Mouse (Mus musculus) stomach, embryonic 15.5 days (tissue): ENCODE data around the gene Gm36210. TPM values are rescaled to one million over a fixed set of nuclear protein-coding genes. Genes with fewer than 3 reads are reported as not detected.

ENCODE experiments used
- ATAC-seq: fragments of 200-750 bp; cut with Nextera tagmentation; 2 replicates; pipeline ENCODE4 v1.8.0; 2017; ENCODE audit warnings: low read depth, moderate number of reproducible peaks, moderate TSS enrichment; ENCODE audit not compliant: insufficient read depth, low FRiP score
- H3K27ac ChIP-seq: fragments of 300-500 bp; sonication (generic); 2 replicates; pipeline ENCODE4 v1.5.1; 2015; ENCODE audit warnings: mild to moderate bottlenecking, inconsistent platforms
- H3K27me3 ChIP-seq: fragments of 300-500 bp; sonication (generic); replicated peaks from 2 replicates; pipeline ENCODE4 v1.6.1; 2015; ENCODE audit warnings: inconsistent platforms
- H3K36me3 ChIP-seq: fragments of 300-500 bp; sonication (generic); 2 replicates; pipeline ENCODE4 v1.6.1; 2015; ENCODE audit warnings: inconsistent platforms
- H3K4me1 ChIP-seq: fragments of 300-500 bp; sonication (generic); 2 replicates; pipeline ENCODE4 v1.6.1; 2015; ENCODE audit warnings: inconsistent platforms
- H3K4me2 ChIP-seq: fragments of 300-500 bp; sonication (generic); 2 replicates; pipeline ENCODE4 v1.6.1; 2015; ENCODE audit warnings: mild to moderate bottlenecking, inconsistent platforms
- H3K4me3 ChIP-seq: fragments of 300-500 bp; sonication (generic); replicated peaks from 2 replicates; pipeline ENCODE4 v1.5.1; 2015; ENCODE audit warnings: inconsistent platforms
- H3K9ac ChIP-seq: fragments of 300-500 bp; sonication (generic); 2 replicates; pipeline ENCODE4 v1.6.1; 2015; ENCODE audit warnings: inconsistent platforms
- H3K9me3 ChIP-seq: fragments of 300-500 bp; sonication (generic); 2 replicates; pipeline ENCODE4 v1.6.1; 2016; ENCODE audit warnings: inconsistent platforms
- WGBS: fragments of 180-500 bp; shearing (Covaris S2); methylation state at CpG from one replicate; pipeline ENCODE4 v1.1.7; 2015; 5-methylcytosine and 5-hydroxymethylcytosine counted together
- polyA plus RNA-seq: library from polyadenylated mRNA; unstranded; fragments of >200 nt; fragmentation: Nextera tagmentation; extraction: Ambion mirVana; gene quantifications from 2 replicates; pipeline ENCODE4 v1.2.1, GENCODE M21; 2015

Gm36210 gene
- polyA plus RNA-seq, 1 experiment from 2014 or later = not detected

GRCm38 (mm10) chr7:4921824-4922482 lies 15.6 kb upstream of the Gm36210 start, which contains the start of gene Nat14:
Gene Nat14 (plus strand): TSS chr7:4922028.
- ATAC-seq = no peak
- Histone ChIP-seq H3K4me3 (peak within 1 kb of the TSS; percentile 26), H3K9me3 (no peaks in the 10 kb centered on the region), H3K4me1 (peaks cover 50% of the 10 kb centered on the region), H3K4me2 (peak within 1 kb of the TSS; percentile 57), H3K27ac (peak within 1 kb of the TSS; percentile 93), H3K36me3 (peaks cover 31% of the 10 kb centered on the region), H3K9ac (no peak within 1 kb of the TSS), H3K27me3 (no peaks in the 10 kb centered on the region)
- WGBS = 29% methylated on average over 8 of the region's 8 CpGs

- Histone ChIP-seq H3K9me3 (no peaks in the 10 kb centered on the region), H3K4me3 (no peak overlapping the region), H3K36me3 (peaks cover 31% of the 10 kb centered on the region), H3K4me1 (peaks cover 50% of the 10 kb centered on the region), H3K27me3 (no peaks in the 10 kb centered on the region), H3K27ac (peak overlapping the region; percentile 59), H3K4me2 (no peak overlapping the region), H3K9ac (no peak overlapping the region)
- ATAC-seq = no peak
- 58% methylated on average over 23 of the region's 23 CpGs for WGBS
Observed at GRCm38 (mm10) chr7:4920976-4921823, 14.9 kb upstream of the Gm36210 start.

- WGBS = 89% methylated on average over 19 of the region's 19 CpGs
- no peak overlapping the region for H3K4me3 ChIP-seq
- H3K4me1 ChIP-seq = peaks cover 48% of the 10 kb centered on the region
- ATAC-seq = no peak
- no peaks in the 10 kb centered on the region for H3K27me3 ChIP-seq
- H3K27ac ChIP-seq = peak overlapping the region; percentile 59
- no peak overlapping the region for H3K9ac ChIP-seq
- H3K36me3 ChIP-seq = peaks cover 31% of the 10 kb centered on the region
- H3K4me2 ChIP-seq = no peak overlapping the region
- H3K9me3 ChIP-seq = no peaks in the 10 kb centered on the region
Observed at GRCm38 (mm10) chr7:4920496-4920895, 14.2 kb upstream of the Gm36210 start.

- no peak overlapping the region for H3K4me2 ChIP-seq
- WGBS = 85% methylated on average over 21 of the region's 21 CpGs
Observed at GRCm38 (mm10) chr7:4919971-4920370, 13.7 kb upstream of the Gm36210 start.

GRCm38 (mm10) chr7:4919096-4919495 lies 12.8 kb upstream of the Gm36210 start:
- H3K9me3 ChIP-seq = no peaks in the 10 kb centered on the region
- no peak overlapping the region for H3K27ac ChIP-seq
- no peak overlapping the region for H3K4me2 ChIP-seq
- WGBS = 88% methylated on average over 21 of the region's 21 CpGs
- no peak overlapping the region for H3K4me3 ChIP-seq
- H3K27me3 ChIP-seq = no peaks in the 10 kb centered on the region
- H3K4me1 ChIP-seq = peaks cover 44% of the 10 kb centered on the region
- ATAC-seq = no peak
- no peak overlapping the region for H3K9ac ChIP-seq
- peaks cover 31% of the 10 kb centered on the region for H3K36me3 ChIP-seq

More at GRCm38 (mm10) chr7:4919971-4920370, 13.7 kb upstream of the Gm36210 start:
- peaks cover 31% of the 10 kb centered on the region for H3K36me3 ChIP-seq
- no peaks in the 10 kb centered on the region for H3K9me3 ChIP-seq
- H3K27ac ChIP-seq = no peak overlapping the region
- H3K4me3 ChIP-seq = no peak overlapping the region
- H3K4me1 ChIP-seq = peaks cover 43% of the 10 kb centered on the region
- ATAC-seq = no peak
- H3K9ac ChIP-seq = no peak overlapping the region
- no peaks in the 10 kb centered on the region for H3K27me3 ChIP-seq

- Histone ChIP-seq H3K9me3 (no peaks in the 10 kb centered on the region), H3K27ac (no peak overlapping the region), H3K36me3 (peaks cover 31% of the 10 kb centered on the region), H3K27me3 (no peaks in the 10 kb centered on the region), H3K4me2 (no peak overlapping the region), H3K4me1 (peaks cover 40% of the 10 kb centered on the region), H3K4me3 (no peak overlapping the region), H3K9ac (no peak overlapping the region)
- 91% methylated on average over 15 of the region's 15 CpGs for WGBS
- ATAC-seq = no peak
Observed at GRCm38 (mm10) chr7:4918681-4919080, 12.4 kb upstream of the Gm36210 start.

GRCm38 (mm10) chr7:4917494-4917893 lies 11.2 kb upstream of the Gm36210 start:
- Histone ChIP-seq H3K27ac (no peak overlapping the region), H3K4me1 (peaks cover 28% of the 10 kb centered on the region), H3K36me3 (peaks cover 31% of the 10 kb centered on the region), H3K27me3 (no peaks in the 10 kb centered on the region), H3K4me3 (no peak overlapping the region), H3K4me2 (no peak overlapping the region), H3K9me3 (no peaks in the 10 kb centered on the region), H3K9ac (no peak overlapping the region)
- WGBS = 89% methylated on average over 2 of the region's 2 CpGs
- ATAC-seq = no peak

- Histone ChIP-seq H3K4me1 (peaks cover 21% of the 10 kb centered on the region), H3K27me3 (no peaks in the 10 kb centered on the region), H3K27ac (peak overlapping the region; percentile 94), H3K4me2 (peak overlapping the region; percentile 73), H3K9ac (peak overlapping the region; percentile 58), H3K4me3 (peak overlapping the region; percentile 72), H3K9me3 (no peaks in the 10 kb centered on the region), H3K36me3 (peaks cover 26% of the 10 kb centered on the region)
- 11% methylated on average over 14 of the region's 14 CpGs for WGBS
- peak; percentile 38; the same call in 1 of the 2 replicates for ATAC-seq
Observed at GRCm38 (mm10) chr7:4915669-4916416, 9.5 kb upstream of the Gm36210 start.

- H3K9me3 ChIP-seq = no peaks in the 10 kb centered on the region
- peak within 1 kb of the TSS; percentile 72 for H3K4me3 ChIP-seq
- H3K27ac ChIP-seq = peak within 1 kb of the TSS; percentile 94
- H3K36me3 ChIP-seq = peaks cover 19% of the 10 kb centered on the region
- peak within 1 kb of the TSS; percentile 86 for H3K9ac ChIP-seq
- peak; percentile 91 for ATAC-seq
- WGBS = 0% methylated on average over 49 of the region's 56 CpGs
- H3K4me1 ChIP-seq = peaks cover 19% of the 10 kb centered on the region
- no peaks in the 10 kb centered on the region for H3K27me3 ChIP-seq
- peak within 1 kb of the TSS; percentile 73 for H3K4me2 ChIP-seq
Observed at GRCm38 (mm10) chr7:4915007-4915665, 8.8 kb upstream of the Gm36210 start, which contains the start of gene Zfp628. Gene Zfp628 (plus strand): TSS chr7:4915217.

GRCm38 (mm10) chr7:4912248-4912647 lies 5.9 kb upstream of the Gm36210 start:
- H3K9me3 ChIP-seq = no peaks in the 10 kb centered on the region
- no peak overlapping the region for H3K4me3 ChIP-seq
- H3K27ac ChIP-seq = no peak overlapping the region
- ATAC-seq = no peak
- no peak overlapping the region for H3K4me2 ChIP-seq
- no peak overlapping the region for H3K9ac ChIP-seq
- H3K4me1 ChIP-seq = peaks cover 19% of the 10 kb centered on the region
- H3K36me3 ChIP-seq = no peaks in the 10 kb centered on the region
- WGBS = 55% methylated on average over 5 of the region's 5 CpGs
- no peaks in the 10 kb centered on the region for H3K27me3 ChIP-seq

GRCm38 (mm10) chr7:4911561-4911960 lies 5.2 kb upstream of the Gm36210 start:
- Histone ChIP-seq H3K9me3 (no peaks in the 10 kb centered on the region), H3K4me3 (no peak overlapping the region), H3K4me1 (peaks cover 15% of the 10 kb centered on the region), H3K27me3 (no peaks in the 10 kb centered on the region), H3K4me2 (no peak overlapping the region), H3K9ac (no peak overlapping the region), H3K36me3 (no peaks in the 10 kb centered on the region), H3K27ac (no peak overlapping the region)
- WGBS = 27% methylated on average over 9 of the region's 9 CpGs
- ATAC-seq = no peak
